Mouse (Mus musculus): ENCODE data around the gene Slc5a3. TPM values are rescaled to one million over a fixed set of nuclear protein-coding genes. Genes with fewer than 3 reads are reported as not detected.

Gene Slc5a3
- 3.6 and 7.7 TPM in 2 replicates for polyA plus RNA-seq (2012; rRNA removed; ENCODE audit: low replicate concordance)

DNA sequence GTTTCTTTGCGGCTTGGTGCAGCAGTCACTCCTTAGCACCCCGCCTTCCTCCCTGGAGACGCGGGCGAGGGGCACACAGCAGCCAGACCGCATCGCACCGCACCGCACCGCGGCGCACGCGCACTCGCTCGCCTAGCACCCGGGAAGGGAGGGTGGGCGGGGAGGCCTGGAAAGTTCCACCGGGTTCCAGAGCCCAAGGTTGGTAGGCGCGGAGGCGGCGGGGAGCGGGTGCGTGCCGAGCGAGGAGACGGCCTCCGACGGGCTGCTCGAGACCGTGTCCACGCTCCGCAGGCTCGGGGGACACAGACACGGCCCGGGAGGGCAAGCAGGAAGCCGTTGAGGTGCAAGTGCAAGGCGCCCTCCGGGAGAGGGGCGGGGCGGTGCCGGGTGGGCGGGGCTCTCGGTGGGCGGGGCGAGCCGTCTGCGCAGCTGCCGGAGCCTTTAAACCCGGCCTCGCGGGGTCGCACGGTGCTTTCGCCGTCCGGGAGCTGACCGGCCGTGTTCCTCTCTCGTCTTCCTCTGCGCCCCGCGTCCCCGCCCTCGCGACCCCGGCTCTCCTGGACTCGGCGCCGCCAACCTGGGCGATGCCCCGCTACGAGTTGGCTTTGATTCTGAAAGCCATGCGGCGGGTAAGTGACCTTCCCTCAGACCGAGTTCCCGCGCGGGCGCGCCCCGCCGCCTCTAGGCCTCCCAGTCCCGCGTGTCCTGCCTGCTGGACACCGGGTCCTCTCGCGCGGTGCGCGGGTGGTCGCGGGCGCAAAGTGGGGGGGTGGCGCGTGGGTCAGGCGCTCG is at the start of gene Slc5a3, which contains the start of the genes Mrps6 and Gm49711:
TSS of gene Slc5a3 (plus strand) at position 471 of the 792 bp plus-strand sequence.
TSS of gene Mrps6 (plus strand) at position 419 of the 792 bp plus-strand sequence.
TSS of gene Gm49711 (plus strand) at position 465 of the 792 bp plus-strand sequence.

Other genes starting within 250 kb of the Slc5a3 start
- 49.0 and 53.4 TPM in 2 replicates for gene Mrps6, start 52 bp upstream of the Slc5a3 start, polyA plus RNA-seq (2012; rRNA removed; ENCODE audit: low replicate concordance)
- not detected in 2 replicates for gene Gm49711, start within 50 bp of the Slc5a3 start, polyA plus RNA-seq (2012; rRNA removed; ENCODE audit: low replicate concordance)
- gene Kcne2, start 234.1 kb downstream of the Slc5a3 start, polyA plus RNA-seq (2012; rRNA removed; ENCODE audit: low replicate concordance) = not detected in 2 replicates
- gene Smim11, start 243.0 kb downstream of the Slc5a3 start, polyA plus RNA-seq (2012; rRNA removed; ENCODE audit: low replicate concordance) = 28.6 and 31.3 TPM in 2 replicates